Mouse (Mus musculus) v-Abl transformed pro-B cells (cell line): Measurements from ENCODE around the gene Traf7.

ENCODE experiments used
- in situ Hi-C, 2 experiments: fragments of 400-800 bp; cut with MboI; formaldehyde crosslinking; loops; one replicate each; pipeline ENCODE4 v1.15.1; 2025; ENCODE audit not compliant: unreplicated experiment in 2 of 2

The Traf7 gene

GRCm38 (mm10) chr17:24513609-24514008 lies 14.1 kb downstream of the Traf7 start:
- in situ Hi-C loops = no loop called here

DNA sequence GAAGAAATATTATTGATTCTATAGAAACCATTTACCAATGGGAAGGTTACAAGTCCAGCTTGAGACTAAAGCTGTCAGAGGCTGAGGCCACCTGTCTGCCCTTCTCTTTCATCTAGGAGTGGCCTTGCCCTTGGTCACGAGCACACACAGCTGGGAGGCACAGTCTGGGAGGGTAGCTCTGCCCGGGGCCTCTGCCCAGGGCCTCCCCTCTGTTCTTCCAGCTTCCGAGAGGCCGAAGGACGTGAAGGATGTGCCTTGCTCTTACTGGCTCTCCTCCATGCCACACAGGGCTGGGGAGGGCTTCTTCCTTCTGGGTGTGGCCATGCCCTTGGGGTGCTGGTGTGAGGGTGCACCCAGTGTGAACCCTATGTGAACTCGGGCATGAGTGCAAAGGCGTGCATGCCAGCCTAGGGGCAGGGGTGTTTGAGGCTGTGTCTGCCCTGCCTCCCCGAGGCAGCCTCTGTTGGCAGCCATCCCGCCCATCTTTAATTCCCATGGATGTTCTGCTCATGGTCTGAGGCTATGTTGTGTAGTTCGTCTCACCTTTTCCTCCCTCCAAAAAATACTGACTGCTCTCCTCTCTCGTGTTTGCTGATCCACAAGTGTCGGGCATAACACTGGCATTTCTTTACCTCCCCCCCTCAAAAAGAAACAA lies 19.8 kb downstream of the Traf7 start:
- in situ Hi-C loops = no loop called here

GRCm38 (mm10) chr17:24507129-24507664 lies 20.5 kb downstream of the Traf7 start:
- in situ Hi-C loops = no loop called here

DNA sequence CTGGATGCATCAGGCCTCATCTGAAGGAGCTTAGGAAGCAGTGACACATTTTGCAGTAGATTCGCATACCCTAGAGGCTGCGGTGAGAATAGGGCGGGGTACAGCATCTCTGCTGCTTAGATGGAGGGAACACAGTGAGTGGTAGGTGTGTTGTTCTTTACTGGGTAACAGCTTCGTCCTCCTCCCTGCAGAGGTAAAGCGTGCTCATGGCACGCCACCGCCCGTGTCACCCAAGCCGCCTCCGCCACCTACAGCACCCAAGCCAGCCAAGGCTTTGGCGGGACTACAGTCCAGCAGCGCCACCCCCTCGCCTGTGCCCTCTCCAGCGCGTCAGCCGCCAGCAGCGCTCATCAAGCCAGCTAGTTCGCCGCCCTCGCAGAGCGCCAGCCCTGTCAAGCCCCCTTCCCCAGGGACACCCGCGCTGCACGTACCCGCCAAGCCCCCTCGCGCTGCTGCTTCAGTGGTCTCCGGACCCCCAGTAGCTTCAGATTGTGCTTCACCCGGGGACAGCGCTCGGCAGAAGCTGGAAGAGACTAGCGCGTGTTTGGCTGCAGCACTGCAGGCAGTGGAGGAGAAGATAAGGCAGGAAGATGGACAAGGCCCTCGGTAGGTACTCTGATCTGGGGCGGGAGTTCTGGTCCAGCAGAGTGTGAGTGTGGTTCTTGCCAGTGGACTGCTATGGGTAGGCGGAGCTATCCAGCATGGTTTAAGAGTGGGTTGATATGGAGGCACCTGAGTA lies 21.2 kb downstream of the Traf7 start:
- in situ Hi-C loops = no loop called here

GRCm38 (mm10) chr17:24505286-24505955 lies 22.3 kb downstream of the Traf7 start:
- in situ Hi-C loops = no loop called here

GRCm38 (mm10) chr17:24504085-24504484 lies 23.7 kb downstream of the Traf7 start:
- in situ Hi-C loops = no loop called here

DNA sequence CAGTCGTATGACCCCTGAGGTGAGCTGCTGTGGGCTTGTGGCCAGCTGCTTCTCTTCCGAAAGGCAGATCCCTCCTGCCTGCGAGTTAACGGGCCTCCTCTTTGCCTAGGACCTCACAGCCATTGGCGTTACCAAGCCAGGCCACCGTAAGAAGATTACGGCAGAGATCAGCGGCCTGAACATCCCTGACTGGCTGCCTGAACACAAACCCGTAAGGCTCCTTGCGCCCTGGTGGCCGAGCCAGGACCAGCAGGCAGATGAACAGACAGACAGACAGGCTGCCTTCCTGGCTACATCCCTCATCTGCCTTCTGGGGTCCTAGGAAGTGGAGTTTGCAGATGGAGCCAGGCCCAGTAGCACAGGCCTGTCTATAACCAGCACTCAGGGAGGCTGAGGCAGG lies 25.5 kb downstream of the Traf7 start:
- in situ Hi-C loops = no loop called here

- in situ Hi-C loops = loop anchor here in 1 of 2 experiments (10.0 kb wide), 1 partner anchor 159 kb away; the partner anchor contains the start of genes Npw and Slc9a3r2
These were observed 31.7 kb downstream of the Traf7 start for GRCm38 (mm10) chr17:24496026-24496425.

DNA sequence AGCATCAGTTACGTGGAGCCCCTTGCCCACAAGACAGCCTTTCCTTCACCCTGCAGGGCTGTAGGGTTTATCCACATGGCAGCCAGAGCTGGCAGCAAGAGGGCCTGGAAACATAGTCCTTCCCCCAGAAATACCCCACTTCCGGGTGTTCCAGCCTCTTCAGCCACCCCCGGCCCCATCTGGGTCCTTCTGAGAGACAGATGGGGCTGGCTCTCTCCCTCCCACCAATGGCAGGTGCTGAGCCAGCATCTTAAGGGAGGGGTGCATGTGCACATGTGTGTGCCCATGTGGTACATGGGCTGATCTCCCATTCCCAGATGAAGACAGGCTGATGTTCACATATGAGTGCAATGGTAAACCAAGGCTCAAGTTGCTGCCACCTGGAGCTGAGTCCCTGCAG lies 32.3 kb downstream of the Traf7 start:
- in situ Hi-C loops = loop anchor here in 1 of 2 experiments (10.0 kb wide), 1 partner anchor 159 kb away; the partner anchor contains the start of genes Npw and Slc9a3r2

DNA sequence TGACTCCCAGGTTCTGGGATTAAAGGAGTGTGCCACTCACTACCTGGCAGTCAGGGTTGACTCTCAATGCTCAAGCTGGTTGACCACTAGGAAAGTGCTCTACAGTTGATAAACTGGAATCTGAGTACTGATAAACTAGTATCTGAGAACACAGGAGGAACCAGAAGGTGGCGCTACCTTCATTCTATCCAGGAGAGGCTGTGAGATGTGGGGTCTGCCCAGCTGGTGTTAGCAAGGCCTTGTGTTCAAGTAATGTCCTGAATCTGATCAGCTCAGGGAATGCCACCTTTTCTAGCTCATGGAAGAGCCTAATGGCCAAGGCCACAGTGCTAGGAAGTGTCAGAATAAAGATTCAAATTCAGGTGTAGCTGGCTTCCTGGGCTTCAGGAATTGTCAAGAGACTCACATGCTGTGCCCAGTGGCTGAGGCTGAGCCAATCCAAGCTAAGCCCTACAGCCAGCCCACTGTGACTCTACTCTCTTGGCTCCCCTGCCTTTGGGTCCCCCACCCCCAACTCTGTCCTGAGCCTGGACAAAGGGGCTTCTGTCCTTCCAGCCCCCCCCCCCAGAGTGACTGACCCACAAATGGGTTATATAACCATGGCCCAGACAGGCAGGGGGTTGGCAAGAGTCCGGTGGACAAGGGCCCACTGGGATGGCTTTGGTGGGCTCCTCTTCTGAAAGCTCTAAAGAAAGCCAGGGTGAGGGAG lies 33.0 kb downstream of the Traf7 start:
- in situ Hi-C loops = loop anchor here in 1 of 2 experiments (10.0 kb wide), 1 partner anchor 160 kb away; the partner anchor contains the start of genes Npw and Slc9a3r2

DNA sequence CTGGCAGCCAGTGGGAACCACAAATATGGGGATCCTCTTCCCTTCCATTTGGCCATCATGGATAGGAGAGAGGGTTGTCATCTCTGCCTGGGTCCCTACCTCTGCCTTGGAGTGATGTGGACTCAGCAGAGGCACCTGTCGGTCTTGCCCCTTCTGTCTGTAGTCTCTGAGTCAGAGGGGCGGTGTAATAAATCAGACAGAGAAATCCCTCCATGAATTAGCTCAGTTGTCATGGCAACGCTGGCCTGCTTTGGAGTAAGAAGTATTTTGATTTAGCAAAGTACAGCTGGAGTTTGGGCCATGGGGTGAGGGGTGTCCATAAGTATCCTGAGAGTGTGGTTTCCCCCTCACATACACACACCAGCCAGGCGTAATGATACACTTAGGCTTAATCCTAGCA lies 37.3 kb downstream of the Traf7 start:
- in situ Hi-C loops = loop anchor here in 1 of 2 experiments (10.0 kb wide), 1 partner anchor 164 kb away; the partner anchor contains the start of genes Npw and Slc9a3r2

DNA sequence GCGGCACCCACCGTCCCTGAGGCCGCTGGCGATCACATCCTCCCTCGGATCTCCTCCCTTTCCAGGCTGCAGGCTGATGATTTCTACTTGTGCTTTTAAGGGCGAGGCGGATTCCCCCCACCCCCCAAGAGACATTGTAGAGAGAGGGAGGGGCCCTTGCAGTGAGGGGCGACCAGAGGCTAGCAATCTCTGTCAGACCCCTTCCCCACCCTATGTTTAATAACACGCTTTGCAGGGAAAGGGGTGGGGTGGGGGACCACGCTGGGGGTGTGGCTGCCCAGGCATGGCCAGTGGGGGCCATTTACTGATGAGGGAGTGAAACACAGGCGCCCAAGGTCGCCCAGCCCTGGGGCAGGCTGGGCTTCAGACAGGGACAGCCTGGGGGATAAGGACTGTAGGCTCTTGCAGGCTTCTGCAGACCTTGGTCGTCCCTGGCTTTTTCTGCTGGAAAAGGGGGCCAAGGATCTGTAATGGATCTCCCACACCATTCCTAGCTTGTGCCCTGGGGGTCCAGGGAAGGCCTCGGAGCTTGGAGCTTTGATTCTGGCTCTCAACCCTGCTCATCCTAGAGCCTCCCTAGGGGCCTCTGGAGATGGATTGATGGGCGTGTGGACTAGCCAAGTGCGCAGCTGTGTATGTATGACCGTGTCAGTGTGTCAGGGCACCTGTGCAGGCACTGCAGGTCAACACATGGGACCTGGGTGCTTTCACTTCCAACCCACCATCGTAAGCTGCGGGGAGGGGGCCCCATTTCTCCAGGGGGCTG lies 38.3 kb downstream of the Traf7 start:
- in situ Hi-C loops = loop anchor here in 1 of 2 experiments (10.0 kb wide), 1 partner anchor 165 kb away; the partner anchor contains the start of genes Npw and Slc9a3r2

DNA sequence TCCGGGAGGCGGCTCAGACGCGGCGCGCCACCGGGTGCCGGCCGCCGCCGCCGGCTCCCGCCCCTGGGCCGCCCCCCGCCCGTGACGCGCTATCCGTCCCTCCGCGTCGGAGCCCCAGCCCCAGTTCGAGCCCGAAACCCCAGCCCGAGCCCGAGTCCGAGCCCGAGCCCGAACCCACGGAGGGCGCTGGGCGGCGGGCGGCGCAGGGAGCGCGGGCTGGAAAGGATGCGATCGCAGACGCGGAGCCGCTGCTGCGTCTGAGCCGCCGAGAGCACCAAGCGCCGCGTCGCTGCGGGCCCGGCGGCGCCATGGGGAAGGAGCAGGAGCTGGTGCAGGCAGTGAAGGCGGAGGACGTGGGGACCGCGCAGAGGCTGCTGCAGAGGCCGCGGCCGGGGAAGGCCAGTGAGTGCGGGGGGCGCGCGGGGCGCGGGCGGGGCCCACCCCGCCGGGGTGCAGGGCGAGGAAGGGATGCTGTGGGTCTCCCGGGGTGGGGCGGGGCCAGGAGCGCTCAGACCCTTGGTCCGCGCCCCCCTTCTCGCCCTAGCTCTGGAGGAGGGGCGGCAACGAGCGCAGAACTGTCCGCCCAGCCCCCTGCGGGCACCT lies 39.0 kb downstream of the Traf7 start:
- in situ Hi-C loops = no loop called here

GRCm38 (mm10) chr17:24488186-24488661 lies 39.5 kb downstream of the Traf7 start, which contains the start of gene Caskin1:
Gene Caskin1, plus strand, starts transcription at chr17:24488601.
- in situ Hi-C loops = no loop called here

- in situ Hi-C loops = no loop called here
These were observed 42.5 kb downstream of the Traf7 start for GRCm38 (mm10) chr17:24485090-24485860.

- in situ Hi-C loops = loop anchor here in 1 of 2 experiments (5.0 kb wide), 1 partner anchor 39 kb away; no protein-coding TSS in a partner anchor
These were observed 44.2 kb downstream of the Traf7 start for GRCm38 (mm10) chr17:24483495-24483894.

DNA sequence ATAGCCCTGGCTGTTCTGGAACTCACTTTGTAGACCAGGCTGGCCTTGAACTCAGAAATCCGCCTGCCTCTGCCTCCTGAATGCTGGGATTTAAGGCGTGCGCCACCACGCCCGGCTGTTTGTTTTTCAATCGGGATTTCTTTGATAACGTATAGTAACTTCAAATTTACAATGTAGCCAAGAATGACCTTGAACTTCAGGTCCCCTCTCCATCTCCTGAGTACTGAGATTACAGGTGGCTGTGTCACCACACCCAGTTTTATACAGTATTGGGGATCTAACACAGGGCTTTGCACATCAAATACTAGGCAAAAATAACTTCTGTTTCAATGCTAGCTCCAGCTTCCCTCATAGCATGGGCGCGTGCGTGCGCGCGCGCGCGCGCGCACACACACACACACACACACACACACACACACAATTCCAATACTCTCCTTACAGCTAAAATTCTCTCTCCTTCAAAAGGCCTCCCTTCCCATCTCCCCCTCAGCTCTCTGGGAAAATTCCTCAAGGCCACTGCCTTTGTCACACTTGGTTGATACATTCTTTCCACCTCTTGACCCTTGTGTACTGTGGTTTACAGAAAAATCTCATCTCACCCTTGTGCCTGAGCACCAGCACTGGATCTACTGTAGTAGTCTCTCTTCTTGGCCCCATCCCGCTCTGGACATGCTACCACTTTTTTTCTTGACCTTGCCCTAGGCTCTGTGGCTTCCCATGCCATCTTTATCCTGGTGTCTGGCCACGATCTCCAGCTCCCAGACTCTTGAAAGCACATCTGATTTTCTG lies 46.5 kb downstream of the Traf7 start:
- in situ Hi-C loops = loop anchor here in 1 of 2 experiments (5.0 kb wide), 1 partner anchor 41 kb away; no protein-coding TSS in a partner anchor
